Mouse (Mus musculus): ENCODE measurements around the gene Llcfc1. TPM values are rescaled to one million over a fixed set of nuclear protein-coding genes. Genes with fewer than 3 reads are reported as not detected.

The Llcfc1 gene
- 1.1 and 1.6 TPM in 2 replicates for polyA plus RNA-seq (2015; fragmentation: Nextera tagmentation; extraction: Ambion mirVana)

- no peaks in the 10 kb centered on the region for H3K36me3 ChIP-seq (ENCODE audit: control insufficient read depth, insufficient read depth, low read length)
- ATAC-seq = no peak
- 79% methylated on average over 2 of the region's 2 CpGs for WGBS
- H3K4me1 ChIP-seq (ENCODE audit: control insufficient read depth, insufficient read depth, low read length) = no peaks in the 10 kb centered on the region
- H3K4me2 ChIP-seq (ENCODE audit: low read depth, low read length) = no peak within 1 kb of the TSS
- H3K9ac ChIP-seq (ENCODE audit: low read depth, low read length) = no peak within 1 kb of the TSS
- H3K4me3 ChIP-seq (ENCODE audit: low read length) = no peak within 1 kb of the TSS
- H3K9me3 ChIP-seq (ENCODE audit: control insufficient read depth, low read length) = no peaks in the 10 kb centered on the region
- H3K27ac ChIP-seq (ENCODE audit: low read length) = no peak within 1 kb of the TSS
- H3K27me3 ChIP-seq (replicated peaks; ENCODE audit: control insufficient read depth, insufficient read depth, low read length) = no peaks in the 10 kb centered on the region
Measured at GRCm38 (mm10) chr6:41684131-41684530, at the start of gene Llcfc1. Gene Llcfc1, plus strand, starts transcription at chr6:41684431.

- WGBS = 63% methylated on average over 1 of the region's 1 CpGs
Measured at GRCm38 (mm10) chr6:41635211-41635610, 49.0 kb upstream of the Llcfc1 start.

GRCm38 (mm10) chr6:41636178-41636577 is 48.1 kb upstream of the Llcfc1 start, which contains the start of gene Trpv6:
Gene Trpv6, minus strand, starts transcription at chr6:41636405.
- no peak within 1 kb of the TSS for H3K27ac ChIP-seq (ENCODE audit: low read length)
- ATAC-seq = peak; percentile 14; the same call in 1 of the 2 replicates
- H3K4me1 ChIP-seq (ENCODE audit: control insufficient read depth, insufficient read depth, low read length) = no peaks in the 10 kb centered on the region
- no peaks in the 10 kb centered on the region for H3K27me3 ChIP-seq (replicated peaks; ENCODE audit: control insufficient read depth, insufficient read depth, low read length)
- H3K9ac ChIP-seq (ENCODE audit: low read depth, low read length) = no peak within 1 kb of the TSS
- H3K9me3 ChIP-seq (ENCODE audit: control insufficient read depth, low read length) = no peaks in the 10 kb centered on the region
- H3K36me3 ChIP-seq (ENCODE audit: control insufficient read depth, insufficient read depth, low read length) = no peaks in the 10 kb centered on the region
- peak within 1 kb of the TSS; percentile 27; the same call in 1 of the 2 replicates for H3K4me2 ChIP-seq (ENCODE audit: low read depth, low read length)
- 22% methylated on average over 5 of the region's 5 CpGs for WGBS
- H3K4me3 ChIP-seq (ENCODE audit: low read length) = no peak within 1 kb of the TSS

More at GRCm38 (mm10) chr6:41635211-41635610, 49.0 kb upstream of the Llcfc1 start:
- Histone ChIP-seq H3K36me3 (ENCODE audit: control insufficient read depth, insufficient read depth, low read length) (no peaks in the 10 kb centered on the region), H3K4me1 (ENCODE audit: control insufficient read depth, insufficient read depth, low read length) (no peaks in the 10 kb centered on the region), H3K27ac (ENCODE audit: low read length) (no peak overlapping the region), H3K27me3 (replicated peaks; ENCODE audit: control insufficient read depth, insufficient read depth, low read length) (no peaks in the 10 kb centered on the region), H3K4me3 (ENCODE audit: low read length) (no peak overlapping the region), H3K9me3 (ENCODE audit: control insufficient read depth, low read length) (no peaks in the 10 kb centered on the region), H3K9ac (ENCODE audit: low read depth, low read length) (no peak overlapping the region), H3K4me2 (ENCODE audit: low read depth, low read length) (no peak overlapping the region)
- ATAC-seq = no peak

DNA sequence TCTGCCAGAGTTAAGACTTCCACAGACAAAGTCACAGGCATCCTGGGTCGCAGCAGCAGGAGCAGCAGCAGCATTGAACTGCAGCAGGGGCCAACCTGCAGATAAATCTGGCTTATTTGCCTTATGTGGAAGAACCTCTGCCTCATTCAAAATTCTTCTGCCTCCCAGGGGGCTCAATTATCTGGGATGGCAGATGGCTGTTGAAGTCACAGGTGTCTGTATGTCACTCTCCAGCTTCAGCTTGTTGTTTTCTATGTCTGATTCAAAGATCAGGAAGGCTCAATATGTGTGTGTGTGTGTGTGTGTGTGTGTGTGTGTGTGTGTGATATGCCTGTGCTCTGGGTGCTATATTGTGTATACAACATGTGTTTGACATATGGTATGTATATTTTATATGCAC is 46.8 kb upstream of the Llcfc1 start:
- no peak overlapping the region for H3K27ac ChIP-seq (ENCODE audit: low read length)
- no peaks in the 10 kb centered on the region for H3K4me1 ChIP-seq (ENCODE audit: control insufficient read depth, insufficient read depth, low read length)
- H3K4me3 ChIP-seq (ENCODE audit: low read length) = no peak overlapping the region
- no peaks in the 10 kb centered on the region for H3K9me3 ChIP-seq (ENCODE audit: control insufficient read depth, low read length)
- no peak for ATAC-seq
- H3K27me3 ChIP-seq (replicated peaks; ENCODE audit: control insufficient read depth, insufficient read depth, low read length) = no peaks in the 10 kb centered on the region
- H3K4me2 ChIP-seq (ENCODE audit: low read depth, low read length) = no peak overlapping the region
- no peaks in the 10 kb centered on the region for H3K36me3 ChIP-seq (ENCODE audit: control insufficient read depth, insufficient read depth, low read length)
- WGBS = 35% methylated on average over 1 of the region's 1 CpGs
- H3K9ac ChIP-seq (ENCODE audit: low read depth, low read length) = no peak overlapping the region

DNA sequence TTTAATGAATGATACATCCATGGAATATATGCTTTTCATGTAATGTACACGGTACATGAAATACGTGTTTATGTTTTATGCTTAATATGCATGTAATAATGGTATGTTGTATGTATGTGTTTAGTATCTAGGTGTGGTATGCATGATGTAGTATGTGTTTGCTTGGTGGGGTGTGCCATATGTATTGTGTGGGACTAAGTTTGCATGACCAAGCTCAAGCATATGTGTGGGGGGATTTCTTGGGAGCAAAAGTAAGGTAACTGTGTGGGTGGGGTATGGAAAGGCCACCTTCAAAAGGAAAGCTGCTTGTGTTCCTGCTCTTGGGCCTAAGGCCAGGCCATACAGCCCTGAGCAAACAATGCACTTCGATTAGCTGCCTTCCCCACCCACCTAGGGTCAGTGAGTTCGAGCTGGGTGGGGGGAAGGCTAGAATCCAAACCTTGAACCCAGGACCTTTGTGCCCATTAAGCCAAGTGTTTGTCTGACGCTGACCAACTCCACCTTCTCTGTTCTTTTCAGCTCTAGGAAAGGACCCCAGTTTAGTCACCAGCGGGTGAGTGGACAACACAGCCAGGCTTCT is 46.2 kb upstream of the Llcfc1 start:
- Histone ChIP-seq H3K27me3 (replicated peaks; ENCODE audit: control insufficient read depth, insufficient read depth, low read length) (no peaks in the 10 kb centered on the region), H3K27ac (ENCODE audit: low read length) (no peak overlapping the region), H3K4me1 (ENCODE audit: control insufficient read depth, insufficient read depth, low read length) (no peaks in the 10 kb centered on the region), H3K4me2 (ENCODE audit: low read depth, low read length) (no peak overlapping the region), H3K4me3 (ENCODE audit: low read length) (no peak overlapping the region), H3K36me3 (ENCODE audit: control insufficient read depth, insufficient read depth, low read length) (no peaks in the 10 kb centered on the region), H3K9me3 (ENCODE audit: control insufficient read depth, low read length) (no peaks in the 10 kb centered on the region), H3K9ac (ENCODE audit: low read depth, low read length) (no peak overlapping the region)
- WGBS = 70% methylated on average over 6 of the region's 6 CpGs
- no peak for ATAC-seq

- no peak overlapping the region for H3K4me3 ChIP-seq (ENCODE audit: low read length)
- H3K9ac ChIP-seq (ENCODE audit: low read depth, low read length) = no peak overlapping the region
- no peaks in the 10 kb centered on the region for H3K4me1 ChIP-seq (ENCODE audit: control insufficient read depth, insufficient read depth, low read length)
- 74% methylated on average over 3 of the region's 3 CpGs for WGBS
- no peak overlapping the region for H3K4me2 ChIP-seq (ENCODE audit: low read depth, low read length)
- no peaks in the 10 kb centered on the region for H3K36me3 ChIP-seq (ENCODE audit: control insufficient read depth, insufficient read depth, low read length)
- no peak for ATAC-seq
- H3K27me3 ChIP-seq (replicated peaks; ENCODE audit: control insufficient read depth, insufficient read depth, low read length) = no peaks in the 10 kb centered on the region
- H3K9me3 ChIP-seq (ENCODE audit: control insufficient read depth, low read length) = no peaks in the 10 kb centered on the region
- no peak overlapping the region for H3K27ac ChIP-seq (ENCODE audit: low read length)
Measured at GRCm38 (mm10) chr6:41640449-41640848, 43.8 kb upstream of the Llcfc1 start.

DNA sequence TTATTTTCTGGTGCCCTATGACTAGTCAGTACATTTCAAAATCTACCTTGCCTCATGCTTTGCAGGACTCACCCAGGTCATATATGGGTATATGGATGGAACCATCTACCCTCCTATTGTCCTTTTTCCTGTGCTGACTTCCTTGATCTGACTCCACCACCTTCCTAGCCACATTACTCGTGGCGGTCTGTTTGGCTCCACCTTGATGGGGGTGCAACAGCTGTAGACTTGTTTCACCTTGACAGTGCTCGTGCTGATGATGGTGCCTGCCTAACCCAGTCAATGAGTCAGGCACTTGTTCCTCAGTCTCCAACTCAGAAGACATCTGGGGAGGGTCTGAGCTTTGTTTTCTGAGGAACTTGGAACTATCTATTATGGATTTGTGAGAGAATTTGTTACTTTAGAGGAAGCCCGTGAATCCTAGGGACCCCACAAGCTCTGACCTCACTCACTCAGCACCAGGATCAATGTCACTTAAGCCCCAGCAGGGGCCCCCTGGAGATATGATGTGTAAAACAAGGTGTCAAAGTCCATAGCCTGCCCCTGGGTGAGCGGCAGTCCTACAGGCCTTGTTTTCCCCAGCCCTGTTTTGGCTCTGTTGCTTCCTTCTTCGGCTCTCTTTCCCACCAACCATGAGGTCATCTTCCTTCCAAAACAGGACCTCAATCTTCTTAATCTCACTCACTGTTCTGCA is 42.9 kb upstream of the Llcfc1 start:
- H3K36me3 ChIP-seq (ENCODE audit: control insufficient read depth, insufficient read depth, low read length) = no peaks in the 10 kb centered on the region
- no peaks in the 10 kb centered on the region for H3K9me3 ChIP-seq (ENCODE audit: control insufficient read depth, low read length)
- 55% methylated on average over 6 of the region's 6 CpGs for WGBS
- 0 out of 2 replicates have a peak overlapping the region, but pooled peaks have one; percentile 18 for H3K4me3 ChIP-seq (ENCODE audit: low read length)
- no peaks in the 10 kb centered on the region for H3K27me3 ChIP-seq (replicated peaks; ENCODE audit: control insufficient read depth, insufficient read depth, low read length)
- H3K4me2 ChIP-seq (ENCODE audit: low read depth, low read length) = 0 out of 2 replicates have a peak overlapping the region, but pooled peaks have one; percentile 0
- H3K4me1 ChIP-seq (ENCODE audit: control insufficient read depth, insufficient read depth, low read length) = no peaks in the 10 kb centered on the region
- peak; percentile 93 for ATAC-seq
- no peak overlapping the region for H3K27ac ChIP-seq (ENCODE audit: low read length)
- no peak overlapping the region for H3K9ac ChIP-seq (ENCODE audit: low read depth, low read length)

- no peak overlapping the region for H3K9ac ChIP-seq (ENCODE audit: low read depth, low read length)
- H3K4me3 ChIP-seq (ENCODE audit: low read length) = no peak overlapping the region; the same call in 1 of the 2 replicates
- no peaks in the 10 kb centered on the region for H3K36me3 ChIP-seq (ENCODE audit: control insufficient read depth, insufficient read depth, low read length)
- WGBS = 64% methylated on average over 4 of the region's 4 CpGs
- no peak for ATAC-seq
- H3K4me2 ChIP-seq (ENCODE audit: low read depth, low read length) = no peak overlapping the region
- H3K9me3 ChIP-seq (ENCODE audit: control insufficient read depth, low read length) = no peaks in the 10 kb centered on the region
- no peaks in the 10 kb centered on the region for H3K27me3 ChIP-seq (replicated peaks; ENCODE audit: control insufficient read depth, insufficient read depth, low read length)
- no peaks in the 10 kb centered on the region for H3K4me1 ChIP-seq (ENCODE audit: control insufficient read depth, insufficient read depth, low read length)
- H3K27ac ChIP-seq (ENCODE audit: low read length) = no peak overlapping the region
Measured at GRCm38 (mm10) chr6:41642765-41643164, 41.5 kb upstream of the Llcfc1 start.

GRCm38 (mm10) chr6:41643227-41643626 is 41.0 kb upstream of the Llcfc1 start:
- WGBS = 89% methylated on average over 3 of the region's 3 CpGs
- no peak overlapping the region for H3K9ac ChIP-seq (ENCODE audit: low read depth, low read length)
- no peaks in the 10 kb centered on the region for H3K27me3 ChIP-seq (replicated peaks; ENCODE audit: control insufficient read depth, insufficient read depth, low read length)
- no peak overlapping the region for H3K4me3 ChIP-seq (ENCODE audit: low read length)
- peak; percentile 11; the same call in 1 of the 2 replicates for ATAC-seq
- no peaks in the 10 kb centered on the region for H3K4me1 ChIP-seq (ENCODE audit: control insufficient read depth, insufficient read depth, low read length)
- no peaks in the 10 kb centered on the region for H3K36me3 ChIP-seq (ENCODE audit: control insufficient read depth, insufficient read depth, low read length)
- no peak overlapping the region for H3K27ac ChIP-seq (ENCODE audit: low read length)
- H3K9me3 ChIP-seq (ENCODE audit: control insufficient read depth, low read length) = no peaks in the 10 kb centered on the region
- no peak overlapping the region for H3K4me2 ChIP-seq (ENCODE audit: low read depth, low read length)

Data from intestine, embryonic 16.5 days (tissue).